Comparison of ENCODE assay signal across 19 mouse cellular contexts in the genomic region with DNA sequence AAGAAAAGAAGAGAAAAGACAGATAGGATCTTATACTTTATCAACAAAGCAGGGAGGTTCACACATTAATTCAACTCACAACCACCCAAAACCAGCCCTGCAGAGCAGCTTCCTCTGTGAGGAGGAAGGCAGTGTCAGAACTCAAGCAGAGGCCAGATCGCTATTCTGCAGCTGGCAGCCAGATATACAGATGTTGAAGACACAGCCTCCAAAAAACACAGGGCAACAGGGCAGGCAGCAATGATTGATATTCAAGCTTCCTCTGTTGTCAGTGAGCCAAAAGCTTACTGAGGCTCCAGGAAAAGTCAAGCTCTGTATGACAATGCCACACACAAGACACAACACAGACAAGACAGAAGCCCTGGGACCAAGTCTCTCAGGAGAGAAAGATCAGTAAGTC. TPM values are rescaled to one million over a fixed set of nuclear protein-coding genes. Genes with fewer than 3 reads are reported as not detected.
DNase-seq lines count a peak whose midpoint lies in the region; ATAC-seq and TF ChIP-seq lines count a peak whose summit lies in the region.
"Had no signal": no experiment of that assay in that cellular context is flagged by ENCODE, and none has a peak within 500 bp of the region (broad histone marks: within the 10 kb centered on the region; RNA-seq: fewer than 3 reads in every experiment).

No protein-coding gene starts in this region.

- H3K27me3 ChIP-seq in lung, embryonic 14.5 days (ENCODE audit: insufficient read depth, low read length), result no peaks in the 10 kb centered on the region
- H3K27me3 ChIP-seq: forebrain, embryonic 12.5 days; liver, embryonic 15.5 days; neural tube, embryonic 15.5 days had no signal

- intact Hi-C loops in left cerebral cortex, adult 2 months (cut with DNase I), result no loop called here

- no peak for TF ChIP-seq CTCF in lung, embryonic 14.5 days (IDR thresholded peaks at IDR 0.05; ENCODE audit: low read depth)
- no peak for TF ChIP-seq CTCF in layer of hippocampus, adult 2 months (conservative IDR thresholded peaks at IDR 0.05)
- TF ChIP-seq CTCF in left cerebral cortex, adult 2 months (IDR thresholded peaks at IDR 0.05), result no peak

- H3K9me3 ChIP-seq in lung, embryonic 14.5 days (ENCODE audit: low read depth, low read length), result no peaks in the 10 kb centered on the region
- H3K9me3 ChIP-seq: forebrain, embryonic 12.5 days; liver, embryonic 15.5 days; neural tube, embryonic 15.5 days had no signal

- H3K4me3 ChIP-seq in lung, embryonic 14.5 days (ENCODE audit: low read depth, low read length), result no peak overlapping the region
- H3K4me3 ChIP-seq in layer of hippocampus, adult 2 months, result no peak overlapping the region
- no peak overlapping the region for H3K4me3 ChIP-seq in left cerebral cortex, adult 2 months
- H3K4me3 ChIP-seq: forebrain, embryonic 12.5 days; liver, embryonic 15.5 days; neural tube, embryonic 15.5 days had no signal

- ATAC-seq in lung, embryonic 14.5 days (ENCODE audit: insufficient read depth), result 0 out of 2 replicates have a peak, but pooled peaks have one; percentile 44
- ATAC-seq in activated CD4-positive, CD25-positive, alpha-beta regulatory T cell, adult 4 months, result no peak
- ATAC-seq: intestine, embryonic 16.5 days; midbrain, embryonic 16.5 days had no signal

- no peaks in the 10 kb centered on the region for H3K4me1 ChIP-seq in lung, embryonic 14.5 days (ENCODE audit: insufficient read depth)
- H3K4me1 ChIP-seq: forebrain, embryonic 12.5 days; neural tube, embryonic 15.5 days had no signal

- H3K27ac ChIP-seq in lung, embryonic 14.5 days (ENCODE audit: low read depth), result no peak overlapping the region
- H3K27ac ChIP-seq in layer of hippocampus, adult 2 months, result no peak overlapping the region
- no peak overlapping the region for H3K27ac ChIP-seq in left cerebral cortex, adult 2 months
- H3K27ac ChIP-seq: forebrain, embryonic 12.5 days; liver, embryonic 15.5 days; neural tube, embryonic 15.5 days had no signal

- 35% methylated on average over 1 of the region's 1 CpGs for WGBS in lung, embryonic 14.5 days

- H3K9ac ChIP-seq in lung, embryonic 14.5 days, result no peak overlapping the region
- H3K9ac ChIP-seq: forebrain, embryonic 12.5 days; liver, embryonic 15.5 days; neural tube, embryonic 15.5 days had no signal

- peak; percentile 10 for DNase-seq in gastrocnemius, postnatal 25 days
- DNase-seq in gastrocnemius, postnatal 10 days, result no peak
- DNase-seq in 3T3-L1 (ENCODE audit: low read depth, low spot score), result peak; percentile 18
- peak; percentile 25 to 52 for DNase-seq in adrenal gland, postnatal 36 days
- DNase-seq in lung, embryonic 14.5 days, result peak; percentile 66
- DNase-seq in layer of hippocampus, adult 2 months (ENCODE audit: low spot score in 2 of 2), result no peak
- DNase-seq in left cerebral cortex, adult 2 months (ENCODE audit: extremely low spot score in 1 of 2, low spot score in 2 of 2), result no peak
- DNase-seq: cerebellum, adult 9-10 months; heart, postnatal 4 days; thymus, postnatal 25 days had no signal

- H3K4me2 ChIP-seq in lung, embryonic 14.5 days, result no peak overlapping the region
- H3K4me2 ChIP-seq: forebrain, embryonic 12.5 days; liver, embryonic 15.5 days; neural tube, embryonic 15.5 days had no signal

- peaks cover 68% of the 10 kb centered on the region for H3K36me3 ChIP-seq in lung, embryonic 14.5 days (ENCODE audit: insufficient read depth)

RNA-seq across cellular contexts. Expression of gene Gmeb2, which starts 11.1 kb away (rescaled TPM):
- total RNA-seq in gastrocnemius, postnatal 25 days (2021), result 1 to 10 TPM; 6.1 to 6.3 TPM
- total RNA-seq in gastrocnemius, postnatal 10 days (2021), result 10 to 100 TPM in 1 of 2 experiments, 1 to 10 TPM in 1; 9.1 to 11.0 TPM
- 10 to 100 TPM; 14.5 to 22.0 TPM for total RNA-seq in adrenal gland, postnatal 36 days (2021)
- polyA plus RNA-seq in lung, embryonic 14.5 days (2014; fragmentation: Nextera tagmentation; extraction: Ambion mirVana), result 18.0 and 21.2 TPM in 2 replicates
- total RNA-seq in layer of hippocampus, adult 2 months (2021), result 10 to 100 TPM; 18.8 to 23.5 TPM
- polyA plus RNA-seq in activated CD4-positive, CD25-positive, alpha-beta regulatory T cell, adult 4 months (2017; shearing (Covaris generic)), result 10 to 100 TPM in 1 of 2 experiments, 1 to 10 TPM in 1; 8.5 to 11.4 TPM
- total RNA-seq in left cerebral cortex, adult 2 months (2021), result 10 to 100 TPM; 27.1 to 27.3 TPM

RNA-seq across cellular contexts. Expression of gene Helz2, which starts 34.9 kb away (rescaled TPM):
- 1 to 10 TPM; 2.5 to 3.4 TPM for total RNA-seq in gastrocnemius, postnatal 25 days (2021)
- 1 to 10 TPM; 3.2 to 4.0 TPM for total RNA-seq in gastrocnemius, postnatal 10 days (2021)
- total RNA-seq in adrenal gland, postnatal 36 days (2021), result 10 to 100 TPM; 19.3 to 28.7 TPM
- polyA plus RNA-seq in lung, embryonic 14.5 days (2014; fragmentation: Nextera tagmentation; extraction: Ambion mirVana), result 2.5 and 3.0 TPM in 2 replicates
- 1 to 10 TPM; 2.5 to 2.9 TPM for total RNA-seq in layer of hippocampus, adult 2 months (2021)
- 10 to 100 TPM; 15.5 to 18.4 TPM for polyA plus RNA-seq in activated CD4-positive, CD25-positive, alpha-beta regulatory T cell, adult 4 months (2017; shearing (Covaris generic))
- 1 to 10 TPM; 2.3 to 4.3 TPM for total RNA-seq in left cerebral cortex, adult 2 months (2021)

RNA-seq across cellular contexts. Expression of gene Stmn3, which starts 37.5 kb away (rescaled TPM):
- total RNA-seq in gastrocnemius, postnatal 25 days (2021), result under 1 TPM in 1 of 2 experiments, not detected in 1; 0.32 TPM
- 1 to 10 TPM; 1.1 to 1.6 TPM for total RNA-seq in gastrocnemius, postnatal 10 days (2021)
- total RNA-seq in adrenal gland, postnatal 36 days (2021), result 10 to 100 TPM; 10.3 to 11.7 TPM
- 1.6 and 2.5 TPM in 2 replicates for polyA plus RNA-seq in lung, embryonic 14.5 days (2014; fragmentation: Nextera tagmentation; extraction: Ambion mirVana)
- total RNA-seq in layer of hippocampus, adult 2 months (2021), result 100 to 1,000 TPM; 527 to 593 TPM
- under 1 TPM in 1 of 2 experiments, not detected in 1; 0.40 TPM for polyA plus RNA-seq in activated CD4-positive, CD25-positive, alpha-beta regulatory T cell, adult 4 months (2017; shearing (Covaris generic))
- total RNA-seq in left cerebral cortex, adult 2 months (2021), result 100 to 1,000 TPM; 633 to 653 TPM
- total RNA-seq: gastrocnemius, adult 8-10 months had no signal

RNA-seq across cellular contexts. Expression of gene Rtel1, which starts 42.8 kb away (rescaled TPM):
- total RNA-seq in gastrocnemius, postnatal 25 days (2021), result 10 to 100 TPM in 1 of 2 experiments, 1 to 10 TPM in 1; 9.9 to 14.9 TPM
- total RNA-seq in gastrocnemius, postnatal 10 days (2021), result 10 to 100 TPM; 21.1 to 23.0 TPM
- 10 to 100 TPM; 26.5 to 32.1 TPM for total RNA-seq in adrenal gland, postnatal 36 days (2021)
- 67.0 and 70.3 TPM in 2 replicates for polyA plus RNA-seq in lung, embryonic 14.5 days (2014; fragmentation: Nextera tagmentation; extraction: Ambion mirVana)
- total RNA-seq in layer of hippocampus, adult 2 months (2021), result 10 to 100 TPM; 37.1 to 40.7 TPM
- 10 to 100 TPM; 22.9 to 25.4 TPM for polyA plus RNA-seq in activated CD4-positive, CD25-positive, alpha-beta regulatory T cell, adult 4 months (2017; shearing (Covaris generic))
- 10 to 100 TPM; 26.1 to 38.5 TPM for total RNA-seq in left cerebral cortex, adult 2 months (2021)

RNA-seq across cellular contexts. Expression of gene Fndc11, which starts 57.0 kb away (rescaled TPM):
- not detected for total RNA-seq in gastrocnemius, postnatal 25 days (2021)
- total RNA-seq in gastrocnemius, postnatal 10 days (2021), result not detected
- total RNA-seq in adrenal gland, postnatal 36 days (2021), result not detected
- 0.21 and 0.27 TPM in 2 replicates for polyA plus RNA-seq in lung, embryonic 14.5 days (2014; fragmentation: Nextera tagmentation; extraction: Ambion mirVana)
- total RNA-seq in layer of hippocampus, adult 2 months (2021), result not detected
- 1 to 10 TPM in 1 of 2 experiments, under 1 TPM in 1; 0.73 to 1.1 TPM for polyA plus RNA-seq in activated CD4-positive, CD25-positive, alpha-beta regulatory T cell, adult 4 months (2017; shearing (Covaris generic))
- total RNA-seq in left cerebral cortex, adult 2 months (2021), result not detected
- total RNA-seq: gastrocnemius, adult 8-10 months; heart, postnatal 4 days had no signal
- polyA plus RNA-seq: C2C12; embryonic facial prominence, embryonic 11.5 days had no signal

Comparison
In these comparisons a context has a peak if more than half of its experiments do, and no peak if none do; other contexts are left out.
1. DNase-seq: peak in gastrocnemius, postnatal 25 days (single experiment), 3T3-L1 (single experiment), adrenal gland, postnatal 36 days (2 of 2) and lung, embryonic 14.5 days (single experiment); none in gastrocnemius, postnatal 10 days (single experiment), layer of hippocampus, adult 2 months (0 of 2) and left cerebral cortex, adult 2 months (0 of 2).
2. RNA of gene Stmn3, which starts 37.5 kb away (total RNA-seq): 633 to 653 TPM in left cerebral cortex, adult 2 months and 527 to 593 TPM in layer of hippocampus, adult 2 months; 10.3 to 11.7 TPM in adrenal gland, postnatal 36 days, 1.1 to 1.6 TPM in gastrocnemius, postnatal 10 days and 0.32 TPM in gastrocnemius, postnatal 25 days; every median in the first group is over 10 times any median in the second.